Mouse (Mus musculus): ENCODE measurements around the gene Olfr330.
"Not testable (repeated sequence)": the region's sequence is repeated elsewhere in the genome, so short reads cannot be mapped to it uniquely, and the experiment has no call there.

The Olfr330 gene

GRCm38 (mm10) chr11:58534736-58535135 lies at the start of gene Olfr330:
Gene Olfr330 (minus strand): TSS chr11:58534836.
- DNase-seq (ENCODE audit: low spot score), result not testable (repeated sequence)

GRCm38 (mm10) chr11:58578636-58579035 lies 44.0 kb upstream of the Olfr330 start:
- DNase-seq (ENCODE audit: low spot score), result no peak

DNA sequence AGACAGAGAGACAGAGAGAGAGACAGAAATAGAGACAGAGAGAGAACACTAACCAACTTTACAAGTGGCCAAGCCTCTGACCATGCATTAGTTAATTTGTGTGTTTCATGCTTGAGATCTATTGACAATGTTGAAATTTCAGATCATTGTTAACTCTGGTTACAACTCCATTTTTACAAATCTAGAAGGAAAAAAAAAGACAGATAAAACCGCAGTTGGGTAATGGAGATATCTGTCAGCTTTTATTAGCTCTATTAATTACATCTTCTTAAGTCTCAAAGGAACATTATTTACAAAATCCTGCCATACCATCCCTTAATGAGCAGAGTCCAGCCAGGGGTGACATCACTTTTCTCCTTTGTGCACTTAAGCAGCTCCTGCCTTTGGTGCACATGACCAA lies 42.8 kb upstream of the Olfr330 start, which contains the start of gene Olfr325:
Olfr325 (plus strand) TSS at position 301 of the 400 bp plus-strand sequence.
- DNase-seq (ENCODE audit: low spot score), result no peak

- DNase-seq (ENCODE audit: low spot score), result no peak
Measured at GRCm38 (mm10) chr11:58570405-58570804, 35.8 kb upstream of the Olfr330 start, which contains the start of gene Olfr224. Gene Olfr224 (minus strand): TSS chr11:58570553.

DNA sequence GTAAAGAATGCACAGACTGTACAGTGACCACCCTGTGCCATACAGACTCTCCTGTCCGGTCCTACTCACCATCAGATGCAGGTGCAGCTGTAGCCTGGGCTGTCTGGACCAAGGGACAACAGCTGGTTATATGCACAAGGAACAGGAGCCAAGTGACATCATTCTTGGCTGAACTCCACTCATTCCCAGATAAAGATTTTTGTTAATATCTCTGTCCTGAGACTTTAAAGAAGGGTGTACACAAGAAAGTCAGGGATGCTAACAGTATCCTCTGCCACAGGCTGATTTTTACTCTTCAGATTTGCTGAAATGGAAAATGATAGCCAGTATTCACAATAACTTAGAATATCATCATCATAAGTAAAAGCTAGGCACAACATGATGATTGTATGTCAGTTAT lies 20.9 kb upstream of the Olfr330 start, which contains the start of gene Olfr328:
Olfr328 (minus strand) TSS at position 101 of the 400 bp plus-strand sequence.
- DNase-seq (ENCODE audit: low spot score), result no peak

GRCm38 (mm10) chr11:58546322-58546721 lies 11.7 kb upstream of the Olfr330 start, which contains the start of gene Olfr329-ps:
Gene Olfr329-ps (minus strand): TSS chr11:58546422.
- no peak for DNase-seq (ENCODE audit: low spot score)

GRCm38 (mm10) chr11:58519756-58520155 lies 14.9 kb downstream of the Olfr330 start:
- DNase-seq (ENCODE audit: low spot score), result not testable (repeated sequence)

DNA sequence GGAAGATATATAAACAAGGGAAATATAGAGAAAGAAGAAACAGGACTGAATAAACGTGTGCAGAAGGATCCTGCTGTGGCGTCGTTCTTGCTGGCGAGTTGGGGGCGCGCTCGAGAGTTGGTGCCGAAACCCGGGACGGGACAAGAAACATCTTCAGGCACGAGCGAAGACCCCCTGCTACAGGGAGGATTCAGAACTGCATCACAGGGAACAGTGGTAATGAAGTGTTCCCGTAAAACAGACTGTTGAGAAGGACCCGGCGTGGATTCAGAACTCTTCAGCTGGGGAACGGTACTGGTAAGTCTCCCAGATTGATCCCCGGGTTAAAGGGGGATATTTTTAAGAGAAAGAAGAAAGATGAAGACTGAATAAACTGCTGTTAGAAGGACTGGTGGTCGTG lies 15.7 kb downstream of the Olfr330 start:
- not testable (repeated sequence) for DNase-seq (ENCODE audit: low spot score)

DNA sequence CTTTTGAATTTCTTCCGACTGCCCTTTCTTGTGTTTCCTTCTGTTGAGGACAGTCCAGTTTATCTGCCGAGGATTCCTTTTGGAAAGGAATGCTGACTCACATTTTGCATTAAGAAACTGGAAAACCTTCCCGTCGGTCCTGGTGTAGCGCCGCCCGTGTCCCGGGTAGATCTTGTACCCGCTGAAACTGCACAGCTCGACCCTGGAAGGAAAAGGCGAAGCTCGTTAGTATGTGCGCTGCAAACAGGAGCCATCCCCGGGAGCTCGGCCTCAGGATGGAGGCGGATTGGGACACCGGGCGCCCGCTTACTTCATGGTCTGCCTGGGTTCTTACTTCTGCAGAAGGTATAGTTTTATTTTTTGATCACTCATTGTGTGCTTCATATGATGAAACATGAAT lies 25.6 kb downstream of the Olfr330 start:
- not testable (repeated sequence) for DNase-seq (ENCODE audit: low spot score)

DNA sequence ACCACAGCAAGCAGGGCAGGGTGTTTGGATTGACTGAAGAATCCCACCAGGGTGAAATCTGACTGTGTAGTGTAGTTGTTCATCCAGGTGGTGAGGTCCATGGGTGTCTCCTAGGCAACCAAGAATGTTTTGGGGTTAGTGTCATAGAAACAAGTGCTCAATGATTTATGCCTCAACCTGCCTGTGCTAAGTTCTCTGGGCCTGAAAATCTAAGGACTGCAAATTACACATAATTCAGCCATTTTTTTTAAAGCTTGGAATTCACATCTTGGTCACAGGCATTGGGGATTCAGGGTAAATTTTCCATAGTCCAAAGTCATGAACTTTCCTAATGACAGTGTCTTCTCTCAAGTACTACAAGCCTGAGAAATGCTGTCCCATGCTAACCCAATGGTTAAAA lies 32.2 kb downstream of the Olfr330 start, which contains the start of gene Olfr331:
Olfr331 (minus strand) TSS at position 101 of the 400 bp plus-strand sequence.
- not testable (repeated sequence) for DNase-seq (ENCODE audit: low spot score)

GRCm38 (mm10) chr11:58499290-58499689 lies 35.3 kb downstream of the Olfr330 start:
- peak; percentile 40 for DNase-seq (ENCODE audit: low spot score)

DNA sequence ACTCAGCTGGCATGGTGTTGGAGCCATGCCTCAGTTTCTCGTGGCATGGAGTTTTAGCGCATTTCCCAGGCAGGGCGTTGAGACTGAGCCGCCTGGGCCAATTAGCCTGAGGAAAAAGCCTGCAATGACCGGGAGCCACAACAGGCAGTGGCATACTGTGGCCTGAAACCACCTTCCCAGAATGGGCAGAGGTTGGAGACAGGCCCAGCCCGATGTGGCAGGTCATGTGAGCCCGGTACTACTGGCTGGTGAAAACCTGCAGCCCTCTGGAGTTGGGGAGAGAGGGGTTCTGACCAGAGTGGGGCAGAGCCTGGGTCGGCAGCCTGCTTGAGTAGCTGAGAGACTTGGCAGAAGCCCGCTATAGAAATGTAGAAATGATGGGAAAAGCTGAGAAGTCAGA lies 35.9 kb downstream of the Olfr330 start:
- DNase-seq (ENCODE audit: low spot score), result no peak

GRCm38 (mm10) chr11:58492455-58492854 lies 42.2 kb downstream of the Olfr330 start, which contains the start of gene Olfr332:
Gene Olfr332 (minus strand): TSS chr11:58492555.
- DNase-seq (ENCODE audit: low spot score), result no peak
